Mouse (Mus musculus): ENCODE results near the gene Gm39566.
A peak's percentile ranks its signal among the peaks of the same experiment; 100 is the strongest.

Gene Gm39566

GRCm38 (mm10) chr11:69795168-69795982, 19.7 kb downstream of the Gm39566 start, which contains the start of gene Chrnb1:
Gene Chrnb1 (minus strand): TSS chr11:69795943.
- peak; percentile 98 to 99 for DNase-seq

- DNase-seq = no peak
Measured at GRCm38 (mm10) chr11:69793429-69793828, 21.7 kb downstream of the Gm39566 start.

GRCm38 (mm10) chr11:69791420-69791819, 23.7 kb downstream of the Gm39566 start:
- DNase-seq = no peak

- no peak for DNase-seq
Measured at GRCm38 (mm10) chr11:69789431-69789830, 25.7 kb downstream of the Gm39566 start.

GRCm38 (mm10) chr11:69787306-69787705, 27.8 kb downstream of the Gm39566 start:
- no peak for DNase-seq

- DNase-seq = peak; percentile 76 to 82
Measured at GRCm38 (mm10) chr11:69784793-69785272, 30.3 kb downstream of the Gm39566 start.

GRCm38 (mm10) chr11:69781828-69782227, 33.3 kb downstream of the Gm39566 start:
- DNase-seq = no peak

- no peak for DNase-seq
Measured at GRCm38 (mm10) chr11:69778985-69779384, 36.1 kb downstream of the Gm39566 start.

GRCm38 (mm10) chr11:69778258-69778982, 36.7 kb downstream of the Gm39566 start:
- no peak for DNase-seq

GRCm38 (mm10) chr11:69777504-69778257, 37.4 kb downstream of the Gm39566 start:
- peak in 1 of 2 experiments; percentile 44 for DNase-seq

GRCm38 (mm10) chr11:69776488-69776887, 38.6 kb downstream of the Gm39566 start:
- DNase-seq = no peak

GRCm38 (mm10) chr11:69775716-69776115, 39.4 kb downstream of the Gm39566 start:
- DNase-seq = no peak

GRCm38 (mm10) chr11:69774961-69775360, 40.1 kb downstream of the Gm39566 start:
- no peak for DNase-seq

- DNase-seq = peak; percentile 37 to 71
Measured at GRCm38 (mm10) chr11:69767625-69767909, 47.5 kb downstream of the Gm39566 start.

GRCm38 (mm10) chr11:69766872-69767624, 48.0 kb downstream of the Gm39566 start:
- peak; percentile 46 to 54 for DNase-seq

- peak; percentile 80 to 84 for DNase-seq
Measured at GRCm38 (mm10) chr11:69766126-69766609, 48.9 kb downstream of the Gm39566 start.

GRCm38 (mm10) chr11:69765221-69766125, 49.6 kb downstream of the Gm39566 start, which contains the start of gene Zbtb4:
Gene Zbtb4 (plus strand): TSS chr11:69765912.
- DNase-seq = peak; percentile 48 to 52

- DNase-seq = no peak
Measured at GRCm38 (mm10) chr11:69763551-69763950, 51.5 kb downstream of the Gm39566 start.

- no peak for DNase-seq
Measured at GRCm38 (mm10) chr11:69761868-69762267, 53.2 kb downstream of the Gm39566 start, which contains the start of gene Slc35g3. Gene Slc35g3 (minus strand): TSS chr11:69761968.

All from lung, adult 18-20 months (tissue).